Mouse (Mus musculus): ENCODE data around the gene Hist1h1e.
"Not testable (repeated sequence)": the region's sequence is repeated elsewhere in the genome, so short reads cannot be mapped to it uniquely, and the experiment has no call there.

The Hist1h1e gene

GRCm38 (mm10) chr13:23572218-23573033 is 49.9 kb downstream of the Hist1h1e start:
- no peak for DNase-seq

GRCm38 (mm10) chr13:23571504-23572217 is 50.7 kb downstream of the Hist1h1e start:
- DNase-seq: not testable (repeated sequence)

DNA sequence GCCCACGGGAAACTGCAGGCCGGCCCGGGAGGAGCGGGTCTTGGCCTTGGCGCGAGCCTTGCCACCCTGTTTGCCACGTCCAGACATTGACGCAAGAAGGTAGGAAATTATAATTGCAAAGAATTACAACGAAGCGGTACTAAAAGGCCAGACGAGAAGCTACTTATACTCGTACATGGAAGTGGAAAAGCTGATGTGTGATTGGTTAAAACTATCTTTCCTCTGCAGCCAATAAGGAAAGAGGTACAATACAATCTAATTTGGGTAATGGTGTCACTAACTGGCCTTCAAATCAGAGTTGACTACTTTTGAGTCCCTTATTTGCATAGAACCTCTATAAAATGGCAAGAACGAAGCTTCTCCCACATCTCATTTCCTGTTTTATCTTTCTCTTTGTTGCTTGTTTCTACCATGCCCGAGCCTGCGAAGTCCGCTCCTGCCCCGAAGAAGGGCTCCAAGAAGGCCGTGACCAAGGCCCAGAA is 51.3 kb downstream of the Hist1h1e start, which contains the start of the genes Hist1h2ae and Hist1h2bg:
Gene Hist1h2ae, minus strand, starts transcription at position 199 of the 482 bp plus-strand sequence.
Gene Hist1h2bg, plus strand, starts transcription at position 375 of the 482 bp plus-strand sequence.
- peak; percentile 38 for DNase-seq
